Mouse (Mus musculus): Measurements from ENCODE around the gene Erc2.

Erc2 gene

DNA sequence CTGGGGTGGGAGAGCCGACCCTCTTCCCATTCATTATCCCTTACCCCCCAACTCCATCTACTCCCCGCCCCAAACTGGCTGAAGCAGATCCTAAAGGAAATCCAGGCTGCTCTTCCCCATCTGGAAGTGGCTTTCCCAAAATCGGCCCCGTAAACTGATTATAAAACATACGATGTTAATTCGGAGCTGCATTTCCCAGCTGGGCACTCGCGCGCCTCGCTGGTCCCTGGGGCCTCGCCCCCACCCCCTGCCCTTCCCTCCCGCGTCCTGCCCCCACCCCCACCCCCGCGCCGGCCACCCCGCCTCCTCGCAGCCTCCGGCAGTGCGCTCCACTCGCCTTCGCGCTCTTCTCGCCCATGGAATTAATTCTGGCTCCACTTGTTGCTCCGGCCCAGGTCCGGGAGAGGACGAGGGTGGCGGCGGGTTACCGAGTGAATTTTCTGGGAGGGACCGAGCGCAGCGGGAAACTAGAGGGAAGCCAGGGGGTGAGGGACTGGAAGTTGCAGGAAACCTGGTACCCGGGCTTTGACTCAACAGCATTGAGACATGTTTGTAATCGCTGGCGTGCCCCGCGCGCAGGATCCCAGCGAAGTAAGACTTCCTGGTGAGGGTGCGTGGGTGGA lies 888.9 kb downstream of the Erc2 start:
- no peak for DNase-seq

DNA sequence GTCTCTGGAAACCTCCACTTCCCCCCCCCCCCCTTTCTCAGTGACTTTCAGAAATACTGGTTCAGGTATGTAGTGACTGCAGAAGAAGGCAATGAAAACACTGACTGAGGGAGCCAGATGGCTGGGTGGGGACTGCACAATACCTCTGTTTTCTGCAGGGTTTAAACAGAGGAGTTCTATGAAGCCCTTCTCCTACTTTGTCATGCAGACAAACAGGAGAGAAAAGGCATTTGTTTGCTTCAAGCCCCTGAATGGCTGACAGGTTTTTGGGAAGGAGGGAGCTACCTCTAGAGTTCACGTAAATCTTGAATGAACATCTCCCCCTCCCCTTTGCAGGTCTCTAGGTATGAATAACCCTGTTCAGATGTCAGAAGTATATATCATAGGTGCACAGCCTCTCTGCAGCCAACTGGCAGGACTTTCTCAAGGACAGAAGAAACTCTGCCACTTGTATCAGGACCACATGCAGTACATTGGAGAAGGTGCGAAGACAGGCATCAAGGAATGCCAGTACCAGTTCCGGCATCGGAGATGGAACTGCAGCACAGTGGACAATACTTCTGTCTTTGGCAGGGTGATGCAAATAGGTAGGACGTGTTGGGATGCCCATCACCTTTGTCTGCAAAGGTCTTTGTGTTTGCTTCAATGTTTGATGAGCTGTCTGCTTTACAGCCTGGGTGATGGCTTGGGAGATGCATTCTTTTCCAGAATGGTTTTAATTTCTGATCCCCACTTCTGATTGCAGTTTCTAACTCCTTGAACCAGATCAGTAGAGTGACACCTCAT lies 890.8 kb downstream of the Erc2 start:
- DNase-seq, result no peak

DNA sequence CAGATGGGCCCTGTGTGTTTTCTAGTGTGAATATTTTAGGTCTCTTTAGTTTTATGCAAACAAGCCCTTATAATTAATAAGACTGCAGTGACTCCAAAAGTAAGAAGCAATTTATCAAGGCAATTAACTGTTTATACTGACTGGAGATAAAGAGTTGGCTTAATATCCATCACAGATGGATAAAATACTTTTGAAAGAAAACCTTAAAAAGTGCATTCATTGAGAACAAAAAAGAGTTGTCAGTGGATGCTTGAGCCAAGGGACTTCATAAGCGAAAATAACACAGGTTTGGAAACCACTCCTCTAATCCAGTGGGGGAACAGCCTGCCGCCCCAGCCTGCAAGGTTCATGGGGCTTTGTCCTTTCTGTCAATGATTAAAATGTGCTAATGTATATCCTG lies 891.9 kb downstream of the Erc2 start:
- no peak for DNase-seq

DNA sequence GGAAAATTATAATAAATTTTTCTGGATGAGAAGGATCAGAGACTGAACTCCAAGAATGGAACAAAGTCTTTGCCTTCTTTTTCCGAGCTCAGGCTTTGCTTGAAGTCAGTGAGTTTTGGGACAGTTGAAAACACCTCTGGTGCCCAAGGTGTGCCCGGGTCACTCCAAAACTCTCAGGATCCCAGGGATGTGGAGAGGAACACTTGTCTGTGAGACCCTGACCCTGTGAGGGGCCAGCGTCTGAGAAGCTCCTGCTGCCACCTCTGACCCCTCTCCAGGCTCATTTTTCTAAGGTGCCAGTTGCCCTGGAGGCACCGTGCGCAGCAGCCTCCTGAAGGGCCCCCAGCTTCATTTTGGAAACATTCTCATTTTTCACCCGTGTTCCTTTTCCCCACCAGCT lies 893.1 kb downstream of the Erc2 start:
- no peak for DNase-seq

DNA sequence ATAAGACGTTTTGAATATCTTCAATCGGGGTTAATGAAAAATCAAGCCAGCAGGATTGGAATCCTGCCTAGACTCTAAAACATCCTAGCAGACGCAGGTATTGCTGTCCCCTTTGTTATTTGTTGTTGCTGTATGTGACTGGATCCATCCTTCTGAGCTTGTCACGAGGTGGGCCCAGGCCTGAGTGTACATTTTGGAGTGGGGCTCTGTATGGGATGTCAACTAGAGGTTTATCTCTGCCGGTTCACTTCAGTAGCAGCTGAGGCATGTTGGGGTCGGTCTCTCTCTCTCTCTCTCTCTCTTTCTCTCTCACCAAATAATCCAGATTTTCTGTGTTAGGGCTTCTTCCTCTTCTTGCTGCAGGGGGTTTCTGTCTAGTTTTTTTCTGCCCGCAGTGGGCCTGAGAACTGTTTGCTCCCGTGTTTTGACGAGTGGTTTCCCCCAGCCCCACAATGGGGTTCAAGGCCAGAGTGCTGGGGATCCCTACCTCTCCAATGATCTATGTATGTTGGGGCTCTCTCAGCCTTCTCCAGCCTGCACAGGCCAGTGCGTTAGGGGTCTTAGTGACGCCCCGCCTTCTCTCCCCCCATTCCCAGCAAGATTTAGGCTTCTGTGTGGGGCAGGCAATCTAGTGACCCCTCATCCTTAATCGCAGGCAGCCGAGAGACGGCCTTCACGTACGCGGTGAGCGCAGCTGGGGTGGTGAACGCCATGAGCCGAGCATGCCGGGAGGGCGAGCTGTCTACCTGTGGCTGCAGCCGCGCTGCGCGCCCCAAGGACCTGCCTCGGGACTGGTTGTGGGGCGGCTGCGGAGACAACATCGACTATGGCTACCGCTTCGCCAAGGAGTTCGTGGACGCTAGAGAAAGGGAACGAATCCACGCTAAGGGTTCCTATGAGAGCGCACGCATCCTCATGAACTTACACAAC lies 895.7 kb downstream of the Erc2 start:
- no peak for DNase-seq

DNA sequence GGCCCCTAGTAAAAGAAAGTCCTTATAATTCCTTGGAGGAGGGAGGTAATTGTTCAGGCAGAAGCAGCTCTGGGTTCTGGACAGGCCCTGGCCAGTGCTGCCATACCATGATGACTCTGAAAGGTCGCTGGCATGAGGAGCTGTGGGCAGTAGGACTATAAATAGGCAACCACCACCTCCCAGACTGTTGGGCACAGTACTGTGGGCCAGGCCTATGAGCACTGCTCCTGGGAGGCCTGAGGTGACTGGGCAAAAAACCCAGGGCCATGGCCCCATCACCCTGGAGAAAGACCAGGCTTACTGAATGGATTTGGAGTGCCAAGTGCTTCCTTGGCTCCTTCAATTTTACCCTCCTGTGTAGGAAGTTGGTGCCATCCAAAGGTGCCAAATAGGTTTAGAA lies 898.9 kb downstream of the Erc2 start:
- DNase-seq, result no peak

DNA sequence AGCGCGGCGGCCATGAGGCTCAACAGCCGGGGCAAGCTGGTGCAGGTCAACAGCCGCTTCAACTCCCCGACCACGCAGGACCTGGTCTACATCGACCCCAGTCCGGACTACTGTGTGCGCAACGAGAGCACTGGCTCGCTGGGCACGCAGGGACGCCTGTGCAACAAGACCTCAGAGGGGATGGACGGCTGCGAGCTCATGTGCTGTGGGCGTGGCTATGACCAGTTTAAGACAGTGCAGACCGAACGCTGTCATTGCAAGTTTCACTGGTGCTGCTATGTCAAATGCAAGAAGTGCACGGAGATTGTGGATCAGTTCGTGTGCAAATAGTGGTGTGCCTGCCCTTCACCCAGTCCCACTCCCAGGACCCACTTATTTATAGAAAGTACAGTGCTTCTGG lies 900.4 kb downstream of the Erc2 start:
- DNase-seq, result no peak

DNA sequence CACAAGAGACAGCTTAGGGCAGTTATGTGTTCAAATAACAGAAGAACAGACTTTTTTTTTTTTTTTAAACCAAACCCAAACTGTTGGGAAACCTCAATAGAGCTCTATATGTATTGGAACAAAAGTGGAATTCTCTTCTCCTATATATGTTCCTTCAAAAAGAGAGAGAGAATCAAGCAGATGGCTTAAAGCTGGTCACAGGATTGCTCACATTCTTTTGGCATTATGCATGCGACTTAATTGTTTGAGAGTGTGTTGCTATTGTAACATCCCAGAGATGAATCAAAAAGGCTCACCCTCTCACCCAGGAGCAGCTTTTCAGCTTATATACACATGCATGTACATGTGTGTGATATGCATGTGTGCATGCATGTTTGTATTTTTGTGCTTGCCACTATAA lies 903.3 kb downstream of the Erc2 start:
- no peak for DNase-seq
